Mouse (Mus musculus) embryonic facial prominence, embryonic 13.5 days (tissue): ENCODE data around the gene Gm45062. TPM values are rescaled to one million over a fixed set of nuclear protein-coding genes. Genes with fewer than 3 reads are reported as not detected.

Source experiments
- ATAC-seq: fragments of 200-750 bp; cut with Nextera tagmentation; 2 replicates; pipeline ENCODE4 v1.8.0; 2017; ENCODE audit warnings: low read depth; ENCODE audit not compliant: insufficient number of reproducible peaks, insufficient read depth, low FRiP score, low TSS enrichment
- H3K27ac ChIP-seq: fragments of 300-500 bp; sonication (generic); 2 replicates; pipeline ENCODE4 v1.5.1; 2015; ENCODE audit warnings: moderate library complexity, mild to moderate bottlenecking, inconsistent platforms
- H3K27me3 ChIP-seq: fragments of 300-500 bp; sonication (generic); 2 replicates; pipeline ENCODE4 v1.6.1; 2015; ENCODE audit warnings: mild to moderate bottlenecking, inconsistent platforms
- H3K36me3 ChIP-seq: fragments of 300-500 bp; sonication (generic); 2 replicates; pipeline ENCODE4 v1.6.1; 2015; ENCODE audit warnings: mild to moderate bottlenecking, inconsistent platforms
- H3K4me1 ChIP-seq: fragments of 300-500 bp; sonication (generic); 2 replicates; pipeline ENCODE4 v1.6.1; 2015; ENCODE audit warnings: inconsistent platforms
- H3K4me2 ChIP-seq: fragments of 300-500 bp; sonication (generic); 2 replicates; pipeline ENCODE4 v1.6.1; 2015; ENCODE audit warnings: moderate library complexity, mild to moderate bottlenecking, inconsistent platforms
- H3K4me3 ChIP-seq: fragments of 300-500 bp; sonication (generic); 2 replicates; pipeline ENCODE4 v1.5.1; 2015; ENCODE audit warnings: mild to moderate bottlenecking, inconsistent platforms
- H3K9ac ChIP-seq: fragments of 300-500 bp; sonication (generic); 2 replicates; pipeline ENCODE4 v1.6.1; 2015; ENCODE audit warnings: mild to moderate bottlenecking, inconsistent platforms
- H3K9me3 ChIP-seq: fragments of 300-500 bp; sonication (generic); 2 replicates; pipeline ENCODE4 v1.6.1; 2016; ENCODE audit warnings: inconsistent platforms
- WGBS: fragments of 180-500 bp; shearing (Covaris S2); methylation state at CpG from one replicate; pipeline ENCODE4 v1.1.7; 2015; ENCODE audit warnings: mixed read lengths; 5-methylcytosine and 5-hydroxymethylcytosine counted together
- polyA plus RNA-seq: library from polyadenylated mRNA; unstranded; fragments of >200 nt; fragmentation: Nextera tagmentation; extraction: Ambion mirVana; gene quantifications from 2 replicates; pipeline ENCODE4 v1.2.1, GENCODE M21; 2015

Gene Gm45062
- polyA plus RNA-seq: 10.0 and 14.2 TPM in 2 replicates

- Histone ChIP-seq H3K9me3 (no peaks in the 10 kb centered on the region), H3K9ac (peak within 1 kb of the TSS; percentile 84), H3K4me3 (peak within 1 kb of the TSS; percentile 75), H3K27ac (peak within 1 kb of the TSS; percentile 78), H3K4me1 (peaks cover 13% of the 10 kb centered on the region), H3K36me3 (peaks cover 12% of the 10 kb centered on the region), H3K27me3 (no peaks in the 10 kb centered on the region), H3K4me2 (peak within 1 kb of the TSS; percentile 93)
- WGBS: under 1% methylated on average over 64 of the region's 64 CpGs
- ATAC-seq: peak; percentile 100
These were observed at the start of gene Gm45062, which contains the start of the genes Rpa3 and Umad1 for GRCm38 (mm10) chr6:8259004-8259666. Gm45062 (plus strand) TSS chr6:8259450. Rpa3 (minus strand) TSS chr6:8259173. Umad1 (plus strand) TSS chr6:8259288.

GRCm38 (mm10) chr6:8209866-8210186, 49.4 kb upstream of the Gm45062 start:
- H3K36me3 ChIP-seq: peaks cover 8% of the 10 kb centered on the region
- ATAC-seq: no peak
- H3K4me2 ChIP-seq: peak overlapping the region; percentile 59
- H3K27me3 ChIP-seq: no peaks in the 10 kb centered on the region
- peaks cover 9% of the 10 kb centered on the region for H3K4me1 ChIP-seq
- no peaks in the 10 kb centered on the region for H3K9me3 ChIP-seq
- peak overlapping the region; percentile 94 for H3K9ac ChIP-seq
- peak overlapping the region; percentile 95; the same call in 1 of the 2 replicates for H3K27ac ChIP-seq
- WGBS: 11% methylated on average over 10 of the region's 10 CpGs
- peak overlapping the region; percentile 82 for H3K4me3 ChIP-seq

- Histone ChIP-seq H3K9ac (no peak overlapping the region), H3K4me1 (peaks cover 9% of the 10 kb centered on the region), H3K36me3 (peaks cover 17% of the 10 kb centered on the region), H3K9me3 (no peaks in the 10 kb centered on the region), H3K4me2 (peak overlapping the region; percentile 59), H3K4me3 (no peak overlapping the region), H3K27ac (no peak overlapping the region), H3K27me3 (no peaks in the 10 kb centered on the region)
- 90% methylated on average over 3 of the region's 3 CpGs for WGBS
- no peak for ATAC-seq
These were observed 48.6 kb upstream of the Gm45062 start for GRCm38 (mm10) chr6:8210661-8211060.

- Histone ChIP-seq H3K27ac (no peak overlapping the region), H3K4me3 (no peak overlapping the region), H3K9me3 (no peaks in the 10 kb centered on the region), H3K36me3 (peaks cover 40% of the 10 kb centered on the region), H3K27me3 (no peaks in the 10 kb centered on the region), H3K9ac (no peak overlapping the region), H3K4me1 (no peaks in the 10 kb centered on the region), H3K4me2 (no peak overlapping the region)
- no peak for ATAC-seq
- 90% methylated on average over 3 of the region's 3 CpGs for WGBS
These were observed 32.2 kb upstream of the Gm45062 start for GRCm38 (mm10) chr6:8227035-8227434.

- ATAC-seq: no peak
These were observed 30.7 kb upstream of the Gm45062 start for GRCm38 (mm10) chr6:8228596-8228995.

GRCm38 (mm10) chr6:8258316-8258715, 934 bp upstream of the Gm45062 start:
- Histone ChIP-seq H3K4me1 (peaks cover 13% of the 10 kb centered on the region), H3K27ac (peak overlapping the region; percentile 78; the same call in 1 of the 2 replicates), H3K36me3 (peaks cover 15% of the 10 kb centered on the region), H3K9ac (peak overlapping the region; percentile 84), H3K9me3 (no peaks in the 10 kb centered on the region), H3K4me2 (peak overlapping the region; percentile 82), H3K4me3 (peak overlapping the region; percentile 75), H3K27me3 (no peaks in the 10 kb centered on the region)
- WGBS: 8% methylated on average over 6 of the region's 6 CpGs
- no peak for ATAC-seq

More at GRCm38 (mm10) chr6:8228596-8228995, 30.7 kb upstream of the Gm45062 start:
- Histone ChIP-seq H3K4me3 (no peak overlapping the region), H3K9ac (no peak overlapping the region), H3K27ac (no peak overlapping the region), H3K4me1 (no peaks in the 10 kb centered on the region), H3K4me2 (no peak overlapping the region), H3K36me3 (peaks cover 51% of the 10 kb centered on the region), H3K9me3 (no peaks in the 10 kb centered on the region), H3K27me3 (no peaks in the 10 kb centered on the region)
- whole genome bisulfite sequencing: 90% methylated on average over 3 of the region's 3 CpGs

- Histone ChIP-seq H3K36me3 (0 out of 2 replicates have a peak, but pooled peaks cover 6% of the 10 kb centered on the region), H3K4me3 (peak overlapping the region; percentile 75), H3K9ac (peak overlapping the region; percentile 82), H3K4me1 (peaks cover 13% of the 10 kb centered on the region), H3K4me2 (peak overlapping the region; percentile 93), H3K9me3 (no peaks in the 10 kb centered on the region), H3K27me3 (no peaks in the 10 kb centered on the region), H3K27ac (0 out of 2 replicates have a peak overlapping the region, but pooled peaks have one; percentile 69)
- no peak for ATAC-seq
- WGBS: under 1% methylated on average over 8 of the region's 8 CpGs
These were observed 406 bp downstream of the Gm45062 start for GRCm38 (mm10) chr6:8259667-8260044.

- ATAC-seq: no peak
- no peak overlapping the region for H3K9ac ChIP-seq
- peaks cover 13% of the 10 kb centered on the region for H3K36me3 ChIP-seq
- H3K4me2 ChIP-seq: no peak overlapping the region
- H3K9me3 ChIP-seq: no peaks in the 10 kb centered on the region
- no peak overlapping the region for H3K4me3 ChIP-seq
- H3K4me1 ChIP-seq: no peaks in the 10 kb centered on the region
- 90% methylated on average over 3 of the region's 3 CpGs for WGBS
- H3K27me3 ChIP-seq: no peaks in the 10 kb centered on the region
- H3K27ac ChIP-seq: no peak overlapping the region
These were observed 11.8 kb downstream of the Gm45062 start for GRCm38 (mm10) chr6:8271047-8271446.

- 34% methylated on average over 6 of the region's 6 CpGs for WGBS
- ATAC-seq: no peak
- no peak overlapping the region for H3K27ac ChIP-seq
- no peaks in the 10 kb centered on the region for H3K4me1 ChIP-seq
- no peaks in the 10 kb centered on the region for H3K27me3 ChIP-seq
- no peaks in the 10 kb centered on the region for H3K9me3 ChIP-seq
- no peak overlapping the region for H3K4me3 ChIP-seq
- no peak overlapping the region for H3K4me2 ChIP-seq
- H3K9ac ChIP-seq: no peak overlapping the region
- peaks cover 13% of the 10 kb centered on the region for H3K36me3 ChIP-seq
These were observed 15.3 kb downstream of the Gm45062 start for GRCm38 (mm10) chr6:8274387-8275054.

GRCm38 (mm10) chr6:8275098-8275497, 15.8 kb downstream of the Gm45062 start:
- ATAC-seq: no peak
- H3K4me2 ChIP-seq: no peak overlapping the region
- no peak overlapping the region for H3K9ac ChIP-seq
- no peaks in the 10 kb centered on the region for H3K4me1 ChIP-seq
- no peak overlapping the region for H3K27ac ChIP-seq
- H3K36me3 ChIP-seq: peaks cover 13% of the 10 kb centered on the region
- no peaks in the 10 kb centered on the region for H3K27me3 ChIP-seq
- H3K9me3 ChIP-seq: no peaks in the 10 kb centered on the region
- H3K4me3 ChIP-seq: no peak overlapping the region
- 4% methylated on average over 1 of the region's 1 CpGs for WGBS

GRCm38 (mm10) chr6:8276431-8276830, 17.2 kb downstream of the Gm45062 start:
- Histone ChIP-seq H3K9me3 (no peaks in the 10 kb centered on the region), H3K4me3 (no peak overlapping the region), H3K4me1 (no peaks in the 10 kb centered on the region), H3K27me3 (no peaks in the 10 kb centered on the region), H3K27ac (no peak overlapping the region), H3K9ac (no peak overlapping the region), H3K4me2 (no peak overlapping the region), H3K36me3 (peaks cover 9% of the 10 kb centered on the region)
- no peak for ATAC-seq
- 78% methylated on average over 4 of the region's 4 CpGs for WGBS
